Mouse (Mus musculus) splenic B cell, adult 2 months (primary cell): ENCODE measurements around the gene Syngr2.
"Not testable (repeated sequence)": the region's sequence is repeated elsewhere in the genome, so short reads cannot be mapped to it uniquely, and the experiment has no call there.

ENCODE experiments used
- DNase-seq: peaks from one replicate; pipeline ENCODE4 v3.0.0-alpha.2; 2011; ENCODE audit warnings: low read depth, low spot score
- H3K27me3 ChIP-seq: 2 replicates; pipeline ENCODE4 v1.6.1; 2012; ENCODE audit warnings: mild to moderate bottlenecking, low read length, moderate library complexity, mixed read lengths; ENCODE audit not compliant: control insufficient read depth, poor library complexity, insufficient read depth, severe bottlenecking
- H3K36me3 ChIP-seq: 2 replicates; pipeline ENCODE4 v1.6.1; 2012; ENCODE audit warnings: mild to moderate bottlenecking, low read length, moderate library complexity, mixed read lengths; ENCODE audit not compliant: control insufficient read depth, poor library complexity, insufficient read depth, severe bottlenecking

The Syngr2 gene

DNA sequence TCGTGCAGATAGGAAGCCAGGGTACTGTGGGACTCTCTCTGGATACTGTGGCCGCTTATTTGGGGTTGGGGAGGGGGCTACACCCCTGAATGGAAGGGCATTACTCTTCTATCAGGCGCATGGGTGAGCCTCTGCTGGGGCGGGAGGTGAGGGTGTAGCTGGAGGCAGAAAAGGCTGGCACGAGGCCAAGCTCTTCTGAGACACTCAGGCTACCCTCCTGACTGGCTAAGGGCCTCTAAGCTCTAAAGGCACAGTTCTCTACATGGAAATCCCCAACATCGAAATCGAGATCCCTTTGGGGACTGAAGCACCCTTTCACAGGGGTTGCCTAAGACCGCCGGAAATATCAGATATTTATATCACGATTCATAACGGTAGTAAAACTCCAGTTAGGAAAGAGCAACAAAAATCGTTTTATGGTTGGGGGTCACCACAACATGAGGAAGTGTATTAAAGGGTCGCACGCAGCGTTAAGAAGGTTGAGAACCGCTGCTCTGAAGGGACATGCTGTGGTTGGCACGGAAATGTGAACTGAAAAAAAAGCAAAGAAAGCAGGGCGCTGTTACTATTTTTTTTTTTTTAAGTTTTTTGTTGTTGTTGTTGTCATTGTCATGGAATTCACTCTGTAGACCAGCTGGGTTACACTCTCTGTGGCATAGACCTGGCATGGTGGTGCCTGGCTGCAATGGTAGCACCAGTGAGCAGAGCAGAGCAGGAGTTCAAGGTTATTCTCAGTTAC lies 18.9 kb downstream of the Syngr2 start:
- Histone ChIP-seq H3K36me3 (no peaks in the 10 kb centered on the region), H3K27me3 (no peaks in the 10 kb centered on the region)
- peak; percentile 92 for DNase-seq

GRCm38 (mm10) chr11:117828888-117829604 lies 19.6 kb downstream of the Syngr2 start:
- Histone ChIP-seq H3K36me3 (no peaks in the 10 kb centered on the region), H3K27me3 (no peaks in the 10 kb centered on the region)
- no peak for DNase-seq

DNA sequence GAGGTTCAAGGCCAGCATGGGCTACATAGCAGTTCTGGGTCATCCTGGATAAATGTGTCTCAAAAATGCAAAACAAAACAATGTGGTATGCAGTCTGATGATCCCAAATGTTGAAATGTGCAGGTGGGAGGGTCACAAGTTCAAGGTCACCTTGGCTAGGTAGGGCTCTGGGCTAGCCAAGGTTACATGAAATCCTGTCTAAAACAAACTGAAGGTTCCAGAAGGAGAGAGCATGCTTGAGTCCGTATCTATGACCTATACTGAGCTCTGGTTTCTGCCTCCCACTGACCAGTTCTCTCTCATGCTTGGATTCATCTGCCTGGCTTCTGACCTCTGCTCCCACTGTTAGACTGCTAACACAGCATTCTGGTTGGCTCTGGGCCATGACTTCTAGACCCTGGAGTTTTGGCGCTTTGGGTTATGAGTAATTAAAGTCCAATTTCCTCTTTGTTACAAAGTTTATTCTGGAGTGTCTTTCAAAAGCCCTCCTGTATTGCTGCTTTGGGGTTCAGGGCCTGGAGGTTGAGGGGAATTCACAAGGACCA lies 20.3 kb downstream of the Syngr2 start:
- DNase-seq = no peak
- Histone ChIP-seq H3K27me3 (no peaks in the 10 kb centered on the region), H3K36me3 (no peaks in the 10 kb centered on the region)

GRCm38 (mm10) chr11:117830401-117830800 lies 20.9 kb downstream of the Syngr2 start:
- Histone ChIP-seq H3K27me3 (no peaks in the 10 kb centered on the region), H3K36me3 (peaks cover 2% of the 10 kb centered on the region; the same call in 1 of the 2 replicates)
- DNase-seq = no peak

DNA sequence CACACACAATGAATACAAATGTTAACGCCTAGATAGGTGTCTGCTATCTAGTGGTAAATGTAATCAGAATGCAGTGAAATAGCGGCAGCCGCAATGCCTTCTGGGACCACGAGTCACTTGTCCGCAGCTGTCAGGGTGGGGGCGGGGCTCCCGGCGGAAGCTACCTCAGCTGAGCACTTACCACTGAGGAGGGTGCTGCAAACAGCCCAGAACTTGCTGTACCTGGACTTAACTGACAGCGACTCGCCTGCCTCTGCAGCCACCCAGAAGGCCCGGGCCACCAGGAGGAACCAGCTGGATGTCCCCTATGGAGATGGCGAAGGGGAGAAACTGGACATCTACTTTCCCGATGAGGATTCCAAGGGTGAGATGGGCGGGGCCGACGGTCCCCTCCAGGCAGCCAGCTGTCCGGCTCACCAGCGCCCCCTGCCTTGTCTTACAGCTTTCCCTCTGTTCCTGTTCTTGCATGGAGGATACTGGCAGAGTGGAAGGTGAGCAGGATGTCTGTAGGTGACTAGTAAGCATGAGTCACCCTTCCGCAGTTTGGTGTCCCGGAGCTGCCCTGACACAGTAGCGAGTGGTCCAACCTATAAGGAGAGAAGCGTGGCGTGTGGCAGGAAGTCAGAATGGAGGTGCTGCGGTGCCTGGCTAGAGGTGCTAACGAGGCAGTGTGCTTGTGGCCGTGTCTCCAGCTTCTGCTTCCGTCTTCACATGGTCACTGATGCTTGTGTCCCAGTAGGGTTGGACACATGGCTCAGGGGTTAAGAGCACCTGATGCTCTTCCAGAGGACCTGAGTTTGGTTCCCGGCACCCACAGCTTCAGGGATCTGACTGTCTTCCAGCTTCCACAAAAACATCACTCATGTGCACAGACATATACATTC lies 22.9 kb downstream of the Syngr2 start:
- H3K27me3 ChIP-seq = no peaks in the 10 kb centered on the region
- H3K36me3 ChIP-seq = peaks cover 2% of the 10 kb centered on the region
- peak; percentile 96 for DNase-seq

DNA sequence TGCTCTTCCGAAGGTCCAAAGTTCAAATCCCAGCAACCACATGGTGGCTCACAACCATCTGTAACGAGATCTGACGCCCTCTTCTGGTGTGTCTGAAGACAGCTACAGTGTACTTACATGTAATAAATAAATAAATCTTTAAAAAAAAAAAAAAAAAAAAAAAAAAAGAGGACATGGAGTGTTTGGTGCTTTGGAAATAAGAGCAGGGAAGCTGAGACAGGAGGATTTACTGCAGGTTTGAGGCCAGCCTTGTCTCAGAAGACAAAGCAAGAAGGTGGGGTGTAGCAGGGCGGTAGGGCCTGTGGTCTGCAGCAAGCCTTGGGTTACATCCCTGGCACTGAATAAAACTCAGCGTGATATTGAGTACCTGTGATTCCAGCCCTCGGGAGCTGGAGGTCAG lies 24.0 kb downstream of the Syngr2 start:
- not testable (repeated sequence) for H3K27me3 ChIP-seq, H3K36me3 ChIP-seq, DNase-seq

GRCm38 (mm10) chr11:117834086-117834485 lies 24.6 kb downstream of the Syngr2 start:
- DNase-seq = no peak
- Histone ChIP-seq H3K27me3 (no peaks in the 10 kb centered on the region), H3K36me3 (peaks cover 2% of the 10 kb centered on the region)

- Histone ChIP-seq H3K36me3 (peaks cover 2% of the 10 kb centered on the region), H3K27me3 (no peaks in the 10 kb centered on the region)
- no peak for DNase-seq
Measured at GRCm38 (mm10) chr11:117836306-117836705, 26.8 kb downstream of the Syngr2 start.

DNA sequence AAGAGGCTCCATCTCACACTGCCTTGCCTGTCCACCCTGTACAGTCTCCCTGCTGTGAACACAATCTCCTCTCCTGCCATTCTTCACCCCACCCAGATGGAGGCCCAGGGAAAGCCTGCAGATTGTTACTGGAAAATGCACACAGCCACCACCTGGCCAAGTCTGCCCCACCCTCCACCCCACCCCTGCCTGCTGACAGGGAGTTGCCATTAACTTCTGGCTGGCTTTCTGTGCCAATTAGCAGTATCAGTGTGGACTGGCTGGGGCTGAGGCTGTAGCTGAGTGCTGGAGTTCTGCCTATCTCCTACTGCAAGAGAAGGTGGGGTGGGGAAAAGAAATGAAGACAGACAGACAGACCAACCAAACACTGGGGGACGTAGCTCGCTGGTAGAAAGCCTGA lies 29.1 kb downstream of the Syngr2 start:
- Histone ChIP-seq H3K27me3 (no peaks in the 10 kb centered on the region), H3K36me3 (peaks cover 2% of the 10 kb centered on the region)
- DNase-seq = no peak

GRCm38 (mm10) chr11:117839021-117839420 lies 29.6 kb downstream of the Syngr2 start:
- Histone ChIP-seq H3K36me3 (peaks cover 2% of the 10 kb centered on the region), H3K27me3 (no peaks in the 10 kb centered on the region)
- DNase-seq = no peak

DNA sequence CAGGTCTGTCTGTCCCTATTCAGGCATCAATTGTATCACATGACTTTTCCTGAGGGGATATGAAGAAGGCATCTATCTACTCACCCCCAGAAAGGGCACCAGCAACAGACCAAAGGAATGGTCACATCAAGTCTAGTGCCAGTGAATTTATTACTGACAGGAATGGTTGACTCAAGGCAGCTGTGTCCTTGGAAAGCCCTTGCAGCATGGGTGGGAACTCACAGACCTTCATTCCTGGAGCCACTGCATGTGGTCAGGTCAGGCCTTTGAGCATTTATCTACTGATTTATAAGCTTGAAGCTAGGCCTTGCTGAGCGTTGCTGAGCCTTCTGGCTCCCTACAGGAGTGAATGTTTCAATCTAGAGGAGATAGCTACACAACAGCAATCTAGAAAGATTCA lies 31.4 kb downstream of the Syngr2 start:
- H3K36me3 ChIP-seq = no peaks in the 10 kb centered on the region; the same call in 1 of the 2 replicates
- no peaks in the 10 kb centered on the region for H3K27me3 ChIP-seq
- no peak for DNase-seq

GRCm38 (mm10) chr11:117843434-117843833 lies 34.0 kb downstream of the Syngr2 start:
- no peaks in the 10 kb centered on the region for H3K27me3 ChIP-seq
- DNase-seq = no peak
- H3K36me3 ChIP-seq = no peaks in the 10 kb centered on the region

- Histone ChIP-seq H3K36me3 (no peaks in the 10 kb centered on the region), H3K27me3 (no peaks in the 10 kb centered on the region)
- no peak for DNase-seq
Measured at GRCm38 (mm10) chr11:117844997-117845396, 35.5 kb downstream of the Syngr2 start.

DNA sequence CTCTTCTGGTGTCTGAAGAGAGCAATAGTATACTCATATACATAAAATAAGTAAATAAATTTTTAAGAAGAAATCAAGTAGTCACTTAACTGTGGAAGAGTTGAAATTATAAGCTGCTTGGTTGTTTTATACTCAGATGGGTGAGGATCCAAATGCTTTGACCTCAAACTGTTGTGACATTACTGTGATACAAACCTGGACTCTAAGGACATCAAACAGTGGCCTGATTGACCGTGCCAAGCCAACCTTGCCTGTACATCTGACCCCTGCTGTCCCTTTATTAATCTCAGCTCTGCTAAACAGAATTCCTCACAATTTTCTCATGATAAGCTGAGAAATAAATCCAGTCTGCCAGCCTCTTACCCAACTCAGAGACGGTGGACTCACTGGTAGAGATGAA lies 36.2 kb downstream of the Syngr2 start:
- Histone ChIP-seq H3K36me3 (no peaks in the 10 kb centered on the region), H3K27me3 (no peaks in the 10 kb centered on the region)
- DNase-seq = no peak
